Mouse (Mus musculus): ENCODE results near the gene Pnpla1. TPM values are rescaled to one million over a fixed set of nuclear protein-coding genes. Genes with fewer than 3 reads are reported as not detected.

The Pnpla1 gene
- polyA plus RNA-seq, 1 experiment from 2014 or later: not detected

DNA sequence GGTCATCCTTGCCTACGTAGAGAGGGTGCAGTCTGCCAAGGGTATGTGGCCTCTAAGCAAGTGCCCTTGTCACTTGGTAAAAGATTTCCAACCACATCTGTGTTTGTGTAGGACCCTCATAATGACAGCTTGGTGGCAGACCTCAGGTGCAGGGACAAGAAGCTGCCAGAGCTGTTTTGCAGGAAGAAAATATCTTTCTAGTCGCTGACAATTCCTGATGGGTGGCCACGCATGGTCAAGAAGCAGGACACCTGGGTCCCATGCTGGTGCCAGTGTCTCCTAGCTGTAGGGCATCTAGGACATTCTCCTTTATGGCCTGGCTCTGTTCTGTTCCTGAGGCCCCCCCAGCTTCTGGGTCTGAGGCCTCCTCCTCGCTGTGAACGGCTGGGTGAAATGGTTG lies 18.1 kb downstream of the Pnpla1 start:
- Histone ChIP-seq H3K27me3 (ENCODE audit: insufficient read depth, poor library complexity, severe bottlenecking) (peaks cover 21% of the 10 kb centered on the region), H3K4me1 (replicated peaks) (peaks cover 14% of the 10 kb centered on the region), H3K36me3 (no peaks in the 10 kb centered on the region), H3K27ac (peak overlapping the region; percentile 6; the same call in 1 of the 2 replicates), H3K4me3 (peak overlapping the region; percentile 14; the same call in 1 of the 2 replicates), H3K9me3 (no peaks in the 10 kb centered on the region)
- 71% methylated on average over 5 of the region's 5 CpGs for WGBS
- no peak for DNase-seq (ENCODE audit: low spot score)

GRCm38 (mm10) chr17:28876821-28877220 lies 18.6 kb downstream of the Pnpla1 start:
- Histone ChIP-seq H3K36me3 (no peaks in the 10 kb centered on the region), H3K4me3 (peak overlapping the region; percentile 14; the same call in 1 of the 2 replicates), H3K9me3 (no peaks in the 10 kb centered on the region), H3K4me1 (replicated peaks) (peaks cover 14% of the 10 kb centered on the region), H3K27ac (peak overlapping the region; percentile 6; the same call in 1 of the 2 replicates), H3K27me3 (ENCODE audit: insufficient read depth, poor library complexity, severe bottlenecking) (peaks cover 26% of the 10 kb centered on the region)
- peak; percentile 48 for DNase-seq (ENCODE audit: low spot score)
- 16% methylated on average over 19 of the region's 19 CpGs for WGBS

DNA sequence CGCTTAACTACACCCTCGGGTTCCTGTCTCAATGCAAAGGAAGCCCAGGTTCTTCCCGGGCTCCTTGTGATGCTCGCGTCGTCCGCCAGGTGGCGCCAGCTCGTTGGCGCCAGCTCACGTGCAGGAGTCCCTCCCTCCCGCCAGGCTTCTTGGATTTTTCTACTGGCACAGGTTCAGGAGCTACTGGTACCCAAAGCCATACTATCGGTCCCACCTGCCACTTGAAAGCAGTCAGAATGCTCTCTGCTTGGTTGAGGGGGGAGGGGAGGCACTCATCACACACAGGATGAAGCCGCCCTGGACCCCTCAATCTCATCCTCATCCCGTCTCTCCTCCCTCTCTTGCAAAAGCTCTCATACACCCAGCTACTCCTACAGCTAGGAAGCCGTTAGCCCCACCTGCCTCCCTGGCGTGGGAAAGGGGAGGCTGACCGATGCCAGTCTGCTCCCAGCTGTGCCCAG lies 21.8 kb downstream of the Pnpla1 start:
- H3K4me1 ChIP-seq (replicated peaks): peaks cover 20% of the 10 kb centered on the region
- H3K4me3 ChIP-seq: peak overlapping the region; percentile 21; the same call in 1 of the 2 replicates
- DNase-seq (ENCODE audit: low spot score): peak; percentile 84
- peaks cover 26% of the 10 kb centered on the region for H3K27me3 ChIP-seq (ENCODE audit: insufficient read depth, poor library complexity, severe bottlenecking)
- H3K9me3 ChIP-seq: no peaks in the 10 kb centered on the region
- WGBS: 5% methylated on average over 18 of the region's 18 CpGs
- no peaks in the 10 kb centered on the region for H3K36me3 ChIP-seq
- H3K27ac ChIP-seq: no peak overlapping the region

DNA sequence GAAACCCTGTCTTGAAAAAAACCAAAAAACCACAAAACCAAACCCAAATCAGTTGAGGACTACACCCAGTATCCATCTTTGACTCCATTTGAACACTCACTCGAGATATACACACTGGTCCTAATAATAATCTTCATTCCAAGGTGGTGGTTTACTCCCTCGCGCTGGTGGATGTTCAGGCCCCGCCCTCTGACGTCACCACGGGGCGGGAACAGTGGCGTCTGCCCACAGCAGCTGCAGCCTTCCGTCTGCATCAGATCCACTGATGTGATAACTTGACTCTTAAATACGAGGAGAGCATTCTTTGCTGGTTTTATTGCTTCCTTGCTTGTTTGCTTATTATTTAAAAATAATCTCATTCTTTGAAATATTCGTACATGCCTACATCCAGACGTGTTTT lies 24.1 kb downstream of the Pnpla1 start:
- H3K9me3 ChIP-seq: no peaks in the 10 kb centered on the region
- WGBS: 7% methylated on average over 12 of the region's 12 CpGs
- H3K27me3 ChIP-seq (ENCODE audit: insufficient read depth, poor library complexity, severe bottlenecking): peaks cover 19% of the 10 kb centered on the region
- peaks cover 12% of the 10 kb centered on the region for H3K4me1 ChIP-seq (replicated peaks)
- H3K4me3 ChIP-seq: peak overlapping the region; percentile 12; the same call in 1 of the 2 replicates
- DNase-seq (ENCODE audit: low spot score): peak; percentile 65
- H3K27ac ChIP-seq: no peak overlapping the region
- H3K36me3 ChIP-seq: no peaks in the 10 kb centered on the region

GRCm38 (mm10) chr17:28882810-28883209 lies 24.6 kb downstream of the Pnpla1 start:
- Histone ChIP-seq H3K4me3 (peak overlapping the region; percentile 12; the same call in 1 of the 2 replicates), H3K4me1 (replicated peaks) (peaks cover 12% of the 10 kb centered on the region), H3K9me3 (peaks cover under 1% of the 10 kb centered on the region; the same call in 1 of the 2 replicates), H3K27ac (no peak overlapping the region), H3K36me3 (no peaks in the 10 kb centered on the region), H3K27me3 (ENCODE audit: insufficient read depth, poor library complexity, severe bottlenecking) (peaks cover 19% of the 10 kb centered on the region)
- WGBS: 54% methylated on average over 8 of the region's 8 CpGs
- no peak for DNase-seq (ENCODE audit: low spot score)

DNA sequence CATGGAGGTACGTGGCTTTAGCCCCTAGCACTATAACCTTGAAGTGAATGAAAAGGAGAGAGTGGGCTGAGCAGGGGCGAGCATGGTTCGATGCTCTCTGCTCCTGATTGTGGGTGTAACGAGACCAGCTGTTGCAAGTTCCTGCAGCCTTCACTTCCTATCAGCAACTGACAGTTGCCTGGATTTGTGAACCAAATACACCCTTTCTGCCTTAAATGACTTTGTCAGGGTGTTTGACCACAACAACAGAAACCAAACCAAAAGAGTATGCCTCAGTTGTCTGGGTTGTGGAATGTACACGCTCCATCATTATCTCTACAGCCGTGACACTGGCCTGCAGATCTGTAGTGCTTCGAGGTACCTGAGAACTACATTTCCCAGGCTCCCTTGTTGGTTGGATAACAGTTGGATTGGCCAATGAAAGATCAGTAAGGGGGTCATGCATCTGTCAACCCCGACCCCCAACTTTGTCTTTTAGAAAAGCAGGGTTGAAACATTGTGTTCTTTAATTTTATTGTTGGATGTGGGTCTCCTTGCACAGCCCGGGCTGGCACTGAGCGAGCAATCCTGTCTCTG lies 25.8 kb downstream of the Pnpla1 start:
- H3K27me3 ChIP-seq (ENCODE audit: insufficient read depth, poor library complexity, severe bottlenecking): peaks cover 19% of the 10 kb centered on the region
- H3K36me3 ChIP-seq: no peaks in the 10 kb centered on the region
- no peak overlapping the region for H3K27ac ChIP-seq
- no peak for DNase-seq (ENCODE audit: low spot score)
- peaks cover 12% of the 10 kb centered on the region for H3K4me1 ChIP-seq (replicated peaks)
- 68% methylated on average over 10 of the region's 10 CpGs for WGBS
- H3K9me3 ChIP-seq: peaks cover 11% of the 10 kb centered on the region; the same call in 1 of the 2 replicates
- H3K4me3 ChIP-seq: no peak overlapping the region

- Histone ChIP-seq H3K27ac (no peak overlapping the region), H3K4me1 (replicated peaks) (peaks cover 8% of the 10 kb centered on the region; the same call in 1 of the 2 replicates), H3K4me3 (no peak overlapping the region), H3K27me3 (ENCODE audit: insufficient read depth, poor library complexity, severe bottlenecking) (peaks cover 15% of the 10 kb centered on the region), H3K36me3 (no peaks in the 10 kb centered on the region), H3K9me3 (peaks cover 16% of the 10 kb centered on the region; the same call in 1 of the 2 replicates)
- WGBS: 87% methylated on average over 8 of the region's 8 CpGs
- no peak for DNase-seq (ENCODE audit: low spot score)
These were observed 27.0 kb downstream of the Pnpla1 start for GRCm38 (mm10) chr17:28885231-28885630.

DNA sequence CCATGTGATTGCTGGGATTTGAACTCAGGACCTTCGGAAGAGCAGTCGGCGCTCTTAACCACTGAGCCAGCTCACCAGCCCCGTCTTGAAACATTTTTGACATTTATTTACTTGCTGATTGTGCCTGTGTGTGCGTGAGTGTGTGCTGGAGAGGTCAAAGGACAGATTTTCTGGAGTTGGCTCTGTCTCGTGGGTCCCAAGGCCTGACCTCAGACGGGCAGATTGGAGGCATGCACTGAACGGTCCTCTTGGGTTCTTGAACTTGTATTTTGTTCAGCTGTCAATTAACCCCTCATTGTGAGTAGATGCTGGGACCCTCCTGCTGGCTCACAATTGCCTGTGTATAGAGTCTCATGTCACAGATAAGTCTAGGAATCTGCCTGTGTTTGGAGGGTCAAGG lies 28.1 kb downstream of the Pnpla1 start:
- 73% methylated on average over 8 of the region's 8 CpGs for WGBS

DNA sequence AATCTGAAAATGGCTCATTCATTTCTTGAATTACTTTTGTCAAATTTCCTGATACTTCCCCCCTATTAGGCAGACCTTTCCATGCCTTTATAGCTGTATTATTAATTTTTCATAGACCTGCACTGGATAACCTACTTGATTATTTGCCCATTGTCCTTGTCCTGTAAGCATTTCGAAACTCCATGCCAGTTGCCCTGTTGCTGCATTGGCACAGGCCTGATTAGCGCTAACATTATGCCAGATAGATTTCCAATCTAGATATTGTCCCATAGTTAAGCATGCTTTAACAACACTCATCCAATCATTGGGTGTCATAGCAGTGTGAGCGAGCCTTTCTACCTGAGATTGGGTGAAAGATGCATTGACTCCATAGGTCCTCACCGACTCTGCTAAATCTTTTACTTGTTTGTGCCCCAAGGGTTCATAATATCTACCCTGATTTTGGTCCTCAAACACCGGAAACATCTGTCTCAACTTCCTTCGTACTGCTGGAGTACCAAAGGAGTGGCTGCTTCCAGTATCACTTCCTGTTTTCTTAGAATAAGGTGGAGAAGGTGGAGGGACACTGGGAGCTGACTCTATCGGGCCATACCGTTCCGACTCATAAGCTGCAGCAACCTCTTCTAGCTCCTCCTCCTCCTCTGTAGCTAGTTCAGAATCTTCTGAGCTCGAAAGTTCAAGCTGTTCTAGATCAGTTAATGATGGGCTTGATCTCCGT lies 36.0 kb downstream of the Pnpla1 start:
- WGBS: 93% methylated on average over 11 of the region's 11 CpGs
- Histone ChIP-seq H3K4me3 (no peak overlapping the region), H3K4me1 (replicated peaks) (peaks cover 11% of the 10 kb centered on the region), H3K27ac (no peak overlapping the region), H3K36me3 (no peaks in the 10 kb centered on the region), H3K9me3 (peaks cover 10% of the 10 kb centered on the region; the same call in 1 of the 2 replicates), H3K27me3 (ENCODE audit: insufficient read depth, poor library complexity, severe bottlenecking) (no peaks in the 10 kb centered on the region)
- DNase-seq (ENCODE audit: low spot score): no peak

More for the DNA sequence above, 28.1 kb downstream of the Pnpla1 start:
- no peak for DNase-seq (ENCODE audit: low spot score)
- Histone ChIP-seq H3K36me3 (no peaks in the 10 kb centered on the region), H3K9me3 (peaks cover 19% of the 10 kb centered on the region; the same call in 1 of the 2 replicates), H3K27me3 (ENCODE audit: insufficient read depth, poor library complexity, severe bottlenecking) (peaks cover 5% of the 10 kb centered on the region), H3K27ac (no peak overlapping the region), H3K4me1 (replicated peaks) (peaks cover 6% of the 10 kb centered on the region; the same call in 1 of the 2 replicates), H3K4me3 (no peak overlapping the region)

- WGBS: 95% methylated on average over 21 of the region's 21 CpGs
- Histone ChIP-seq H3K27me3 (ENCODE audit: insufficient read depth, poor library complexity, severe bottlenecking) (no peaks in the 10 kb centered on the region), H3K36me3 (no peaks in the 10 kb centered on the region), H3K9me3 (peaks cover 5% of the 10 kb centered on the region; the same call in 1 of the 2 replicates), H3K4me3 (no peak overlapping the region), H3K4me1 (replicated peaks) (peaks cover 20% of the 10 kb centered on the region), H3K27ac (no peak overlapping the region)
- DNase-seq (ENCODE audit: low spot score): no peak
These were observed 37.1 kb downstream of the Pnpla1 start for GRCm38 (mm10) chr17:28895217-28895875.

DNA sequence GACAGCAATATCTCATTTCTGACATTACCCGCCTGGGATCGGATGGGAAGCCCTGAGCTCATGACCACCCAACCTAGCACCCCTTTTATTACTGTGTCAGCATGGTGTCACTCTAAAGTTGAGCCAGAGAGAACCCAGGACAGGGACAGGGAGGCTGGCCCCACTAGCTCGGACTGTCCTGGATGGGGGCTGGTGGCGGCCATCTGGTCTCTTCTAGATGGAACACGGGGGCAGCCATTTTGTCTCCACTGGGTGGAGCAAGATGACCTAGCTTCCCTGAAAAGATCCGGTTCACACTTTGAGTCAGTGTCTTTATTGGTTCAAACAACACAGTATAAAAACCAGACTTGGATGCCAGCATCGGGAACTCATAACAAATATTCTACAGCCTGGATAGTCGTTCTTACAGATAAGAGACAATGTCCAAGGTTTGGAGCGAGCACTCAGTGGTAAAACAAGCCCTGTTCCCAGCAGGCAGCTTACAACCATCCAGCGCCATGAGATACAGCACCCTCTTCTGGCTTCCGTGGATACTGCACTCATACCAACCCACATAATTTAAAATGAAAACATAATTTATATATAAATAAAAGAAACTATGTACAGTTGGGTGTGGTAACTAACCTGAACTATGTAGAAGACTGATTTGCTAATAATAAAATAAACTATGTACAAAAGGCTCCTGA lies 38.0 kb downstream of the Pnpla1 start:
- H3K27ac ChIP-seq: no peak overlapping the region
- WGBS: 94% methylated on average over 11 of the region's 11 CpGs

GRCm38 (mm10) chr17:28897817-28898216 lies 39.6 kb downstream of the Pnpla1 start:
- H3K4me1 ChIP-seq (replicated peaks): peaks cover 20% of the 10 kb centered on the region
- H3K9me3 ChIP-seq: 0 out of 2 replicates have a peak, but pooled peaks cover 2% of the 10 kb centered on the region
- H3K4me3 ChIP-seq: no peak overlapping the region
- DNase-seq (ENCODE audit: low spot score): no peak
- H3K27ac ChIP-seq: no peak overlapping the region
- WGBS: 83% methylated on average over 5 of the region's 5 CpGs
- H3K36me3 ChIP-seq: no peaks in the 10 kb centered on the region
- no peaks in the 10 kb centered on the region for H3K27me3 ChIP-seq (ENCODE audit: insufficient read depth, poor library complexity, severe bottlenecking)

More for the DNA sequence above, 38.0 kb downstream of the Pnpla1 start:
- H3K36me3 ChIP-seq: no peaks in the 10 kb centered on the region
- no peak overlapping the region for H3K4me3 ChIP-seq
- no peak for DNase-seq (ENCODE audit: low spot score)
- peaks cover 20% of the 10 kb centered on the region for H3K4me1 ChIP-seq (replicated peaks)
- 0 out of 2 replicates have a peak, but pooled peaks cover 2% of the 10 kb centered on the region for H3K9me3 ChIP-seq
- H3K27me3 ChIP-seq (ENCODE audit: insufficient read depth, poor library complexity, severe bottlenecking): no peaks in the 10 kb centered on the region

Measured in hindbrain, embryonic 10.5 days (tissue).